Mouse (Mus musculus) liver, postnatal 0 days (tissue): ENCODE measurements around the gene Errfi1. TPM values are rescaled to one million over a fixed set of nuclear protein-coding genes. Genes with fewer than 3 reads are reported as not detected.
"Not testable (repeated sequence)": the region's sequence is repeated elsewhere in the genome, so short reads cannot be mapped to it uniquely, and the experiment has no call there.

Experiments
- ATAC-seq: fragments of 200-750 bp; cut with Nextera tagmentation; 2 replicates; pipeline ENCODE4 v1.8.0; 2017; ENCODE audit warnings: mild to moderate bottlenecking, moderate library complexity
- DNase-seq: peaks from one replicate; pipeline ENCODE4 v3.0.0-alpha.2; 2016
- H3K27ac ChIP-seq: fragments of 300-500 bp; sonication (generic); 2 replicates; pipeline ENCODE4 v1.5.1; 2014; ENCODE audit warnings: antibody characterized with exemption, moderate library complexity, mild to moderate bottlenecking, low read depth
- H3K27me3 ChIP-seq: fragments of 300-500 bp; sonication (generic); 2 replicates; pipeline ENCODE4 v1.6.1; 2014; ENCODE audit warnings: low read length, control low read depth, mixed read lengths; ENCODE audit not compliant: insufficient read depth
- H3K36me3 ChIP-seq: fragments of 300-500 bp; sonication (generic); replicated peaks from 2 replicates; pipeline ENCODE4 v1.6.1; 2014; ENCODE audit warnings: mild to moderate bottlenecking, control low read depth, low read length, moderate library complexity, mixed read lengths; ENCODE audit not compliant: insufficient read depth
- H3K4me1 ChIP-seq: fragments of 300-500 bp; sonication (generic); 2 replicates; pipeline ENCODE4 v1.6.1; 2014; ENCODE audit warnings: antibody characterized with exemption, mild to moderate bottlenecking, control low read depth; ENCODE audit not compliant: insufficient read depth
- H3K4me2 ChIP-seq: fragments of 300-500 bp; sonication (generic); 2 replicates; pipeline ENCODE4 v1.6.1; 2014; ENCODE audit warnings: low read depth, mild to moderate bottlenecking, low read length, moderate library complexity, mixed read lengths
- H3K4me3 ChIP-seq: fragments of 300-500 bp; sonication (generic); 2 replicates; pipeline ENCODE4 v1.5.1; 2014; ENCODE audit warnings: low read depth, low read length
- H3K9ac ChIP-seq: fragments of 300-500 bp; sonication (generic); replicated peaks from 2 replicates; pipeline ENCODE4 v1.6.1; 2014; ENCODE audit warnings: mild to moderate bottlenecking, moderate library complexity
- H3K9me3 ChIP-seq: fragments of 300-500 bp; sonication (generic); 2 replicates; pipeline ENCODE4 v1.6.1; 2016; ENCODE audit warnings: mild to moderate bottlenecking, control low read depth, low read length, mixed read lengths
- CTCF ChIP-seq: sonication (generic); IDR thresholded peaks from 2 replicates; pipeline ENCODE4 v1.5.1; 2016; ENCODE audit warnings: antibody characterized with exemption, low read depth
- EP300 ChIP-seq: IDR thresholded peaks from 2 replicates; pipeline ENCODE4 v1.6.1; 2016; ENCODE audit warnings: antibody characterized with exemption, low read depth, mild to moderate bottlenecking
- WGBS: fragments of 180-500 bp; shearing (Covaris S2); extraction: QIAGEN DNeasy Blood & Tissue Kit; methylation state at CpG from one replicate; pipeline ENCODE4 v1.1.7; 2014; ENCODE audit not compliant: insufficient replicate concordance; 5-methylcytosine and 5-hydroxymethylcytosine counted together
- polyA plus RNA-seq: library from polyadenylated mRNA; unstranded; fragments of >200 nt; fragmentation: Nextera tagmentation; extraction: Ambion mirVana; gene quantifications from 2 replicates; pipeline ENCODE4 v1.2.1, GENCODE M21; 2015

The Errfi1 gene
- polyA plus RNA-seq, 1 experiment from 2014 or later: 141 TPM

- H3K4me2 ChIP-seq: no peak overlapping the region
- TF ChIP-seq CTCF (no peak), EP300 (no peak)
- H3K36me3 ChIP-seq: peaks cover 15% of the 10 kb centered on the region
- no peaks in the 10 kb centered on the region for H3K9me3 ChIP-seq
- H3K4me3 ChIP-seq: no peak overlapping the region
- peak; percentile 58 for ATAC-seq
- H3K27me3 ChIP-seq: no peaks in the 10 kb centered on the region
- 44% methylated on average over 10 of the region's 10 CpGs for WGBS
- no peak overlapping the region for H3K9ac ChIP-seq
- peak overlapping the region; percentile 81 for H3K27ac ChIP-seq
- peaks cover 17% of the 10 kb centered on the region for H3K4me1 ChIP-seq
- peak; percentile 48 for DNase-seq
These were observed 17.8 kb downstream of the Errfi1 start for GRCm38 (mm10) chr4:150871392-150872138.

DNA sequence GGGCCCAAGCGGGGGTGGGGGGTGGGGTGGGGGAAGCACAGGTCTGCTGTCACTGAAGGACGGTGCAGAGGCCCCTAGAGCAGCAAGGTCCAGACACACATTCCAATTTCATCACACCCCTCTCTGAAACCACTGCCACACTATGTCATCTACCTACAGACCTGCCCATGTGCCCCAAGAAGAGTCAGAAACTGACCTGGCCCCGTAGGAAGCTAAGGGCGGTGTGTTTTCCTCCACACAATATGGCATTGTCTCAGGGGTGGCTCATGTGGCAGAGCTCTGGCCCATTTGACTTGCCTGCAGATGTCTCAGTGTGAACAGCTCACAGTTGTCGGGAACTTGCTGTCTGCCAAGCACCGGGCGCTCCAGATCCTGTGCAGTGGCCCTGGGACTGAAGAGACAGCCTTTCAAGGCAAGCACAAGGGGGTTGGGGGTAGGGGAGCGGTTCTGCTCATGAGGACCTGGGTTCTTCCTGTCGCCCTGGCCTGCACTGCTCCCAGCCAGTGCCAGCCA lies 18.5 kb downstream of the Errfi1 start:
- no peaks in the 10 kb centered on the region for H3K9me3 ChIP-seq
- peak overlapping the region; percentile 81 for H3K27ac ChIP-seq
- ATAC-seq: peak; percentile 67

GRCm38 (mm10) chr4:150872681-150873080 lies 19.0 kb downstream of the Errfi1 start:
- no peak overlapping the region for H3K4me2 ChIP-seq
- H3K27me3 ChIP-seq: no peaks in the 10 kb centered on the region
- peak overlapping the region; percentile 81 for H3K27ac ChIP-seq
- H3K9ac ChIP-seq: no peak overlapping the region
- H3K4me3 ChIP-seq: no peak overlapping the region
- DNase-seq (no peak), ATAC-seq (no peak)
- TF ChIP-seq CTCF: no peak
- H3K36me3 ChIP-seq: peaks cover 7% of the 10 kb centered on the region; the same call in 1 of the 2 replicates
- H3K4me1 ChIP-seq: peaks cover 17% of the 10 kb centered on the region
- H3K9me3 ChIP-seq: no peaks in the 10 kb centered on the region
- 62% methylated on average over 8 of the region's 8 CpGs for WGBS

More for the DNA sequence above, 18.5 kb downstream of the Errfi1 start:
- peak; percentile 62 for DNase-seq
- 50% methylated on average over 9 of the region's 9 CpGs for WGBS
- Histone ChIP-seq H3K4me3 (no peak overlapping the region), H3K36me3 (peaks cover 10% of the 10 kb centered on the region), H3K27me3 (no peaks in the 10 kb centered on the region), H3K9ac (no peak overlapping the region), H3K4me2 (no peak overlapping the region), H3K4me1 (peaks cover 17% of the 10 kb centered on the region)
- TF ChIP-seq EP300 (no peak), CTCF (no peak)

DNA sequence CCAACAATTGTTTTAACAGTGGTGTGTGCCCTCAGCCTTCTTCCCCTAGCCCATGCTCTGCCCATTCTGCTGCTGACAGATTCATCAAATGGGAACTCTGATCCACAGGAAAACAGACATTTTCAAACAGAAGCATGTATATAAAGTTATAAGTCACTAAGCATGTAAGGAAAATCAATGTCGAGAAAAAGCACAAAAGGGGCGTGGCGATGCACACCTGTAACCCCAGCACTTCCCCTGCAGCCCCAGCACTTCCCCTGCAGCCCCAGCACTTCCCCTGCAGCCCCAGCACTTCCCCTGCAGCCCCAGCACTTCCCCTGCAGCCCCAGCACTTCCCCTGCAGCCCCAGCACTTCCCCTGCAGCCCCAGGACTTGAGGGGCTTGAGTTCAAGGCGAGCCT lies 20.7 kb downstream of the Errfi1 start:
- H3K27ac ChIP-seq, H3K9ac ChIP-seq, H3K36me3 ChIP-seq, DNase-seq, H3K4me3 ChIP-seq, H3K4me2 ChIP-seq, H3K27me3 ChIP-seq, ATAC-seq: not testable (repeated sequence)
- peaks cover 11% of the 10 kb centered on the region for H3K9me3 ChIP-seq
- 39% methylated on average over 4 of the region's 4 CpGs for WGBS
- H3K4me1 ChIP-seq: peaks cover 17% of the 10 kb centered on the region

DNA sequence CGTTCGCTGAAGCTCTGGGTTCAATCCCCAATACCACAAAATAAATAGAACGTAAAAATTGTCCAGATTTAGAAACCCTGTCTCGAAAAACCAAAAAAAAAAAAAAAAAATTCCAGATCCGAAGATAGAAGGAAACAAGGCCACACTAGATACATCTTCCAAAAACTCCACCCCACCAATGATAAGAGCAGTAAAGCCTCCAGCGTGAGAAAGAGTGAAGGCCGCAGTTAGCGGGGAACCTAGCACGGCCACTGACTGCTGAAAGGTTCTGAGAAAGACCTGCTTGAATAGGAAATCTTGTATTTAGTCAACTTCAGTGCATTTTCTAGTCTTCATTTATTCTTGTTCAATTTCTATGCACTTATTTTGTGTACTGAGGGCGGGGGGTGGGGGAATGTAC lies 21.7 kb downstream of the Errfi1 start:
- 63% methylated on average over 10 of the region's 10 CpGs for WGBS
- Histone ChIP-seq H3K9ac (no peak overlapping the region), H3K36me3 (no peaks in the 10 kb centered on the region), H3K4me1 (peaks cover 14% of the 10 kb centered on the region), H3K27ac (no peak overlapping the region), H3K4me2 (no peak overlapping the region), H3K4me3 (no peak overlapping the region), H3K27me3 (no peaks in the 10 kb centered on the region), H3K9me3 (peaks cover 16% of the 10 kb centered on the region)
- ATAC-seq (no peak), DNase-seq (no peak)
- TF ChIP-seq EP300: no peak
- TF ChIP-seq CTCF: no peak

DNA sequence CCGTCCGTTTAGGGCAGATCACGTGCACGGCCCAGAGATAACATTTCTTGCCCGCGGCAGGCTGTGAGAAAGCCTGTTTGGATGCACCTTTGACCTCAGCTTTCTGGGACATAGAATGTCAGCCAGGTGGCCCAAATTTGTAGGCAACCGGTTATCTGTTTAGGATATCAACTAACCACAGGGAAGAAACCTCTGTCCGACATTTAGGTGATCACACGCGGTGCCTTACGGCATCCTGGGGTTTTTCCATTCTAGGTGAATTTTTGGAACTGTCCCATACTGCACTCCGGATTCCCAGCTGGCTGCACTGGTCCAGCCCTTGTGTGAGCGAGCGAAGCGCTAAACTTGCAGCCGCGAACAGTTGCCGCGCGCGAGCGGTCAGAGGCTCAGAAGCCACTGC lies 25.9 kb downstream of the Errfi1 start:
- no peaks in the 10 kb centered on the region for H3K27me3 ChIP-seq
- no peak overlapping the region for H3K27ac ChIP-seq
- ATAC-seq (no peak), DNase-seq (no peak)
- H3K36me3 ChIP-seq: no peaks in the 10 kb centered on the region
- TF ChIP-seq CTCF: no peak
- no peak for TF ChIP-seq EP300
- peaks cover 8% of the 10 kb centered on the region for H3K4me1 ChIP-seq
- no peak overlapping the region for H3K4me3 ChIP-seq
- no peak overlapping the region for H3K4me2 ChIP-seq
- H3K9me3 ChIP-seq: peaks cover 16% of the 10 kb centered on the region
- 91% methylated on average over 22 of the region's 22 CpGs for WGBS
- H3K9ac ChIP-seq: no peak overlapping the region
